Mouse (Mus musculus) spleen, postnatal 14 days (tissue): ENCODE measurements around the gene Cask.
"Not testable (repeated sequence)": the region's sequence is repeated elsewhere in the genome, so short reads cannot be mapped to it uniquely, and the experiment has no call there.

ENCODE experiments used
- DNase-seq, 2 experiments: peaks; one replicate each; pipeline ENCODE4 v3.0.0; 2021 to 2022; ENCODE audit warnings: low spot score in 2 of 2

Gene Cask

GRCm38 (mm10) chrX:13851285-13851684 lies at the start of gene Cask:
Gene Cask, minus strand, starts transcription at chrX:13851367.
- DNase-seq: no peak

- no peak for DNase-seq
Measured at GRCm38 (mm10) chrX:13889976-13890375, 38.8 kb upstream of the Cask start.

DNA sequence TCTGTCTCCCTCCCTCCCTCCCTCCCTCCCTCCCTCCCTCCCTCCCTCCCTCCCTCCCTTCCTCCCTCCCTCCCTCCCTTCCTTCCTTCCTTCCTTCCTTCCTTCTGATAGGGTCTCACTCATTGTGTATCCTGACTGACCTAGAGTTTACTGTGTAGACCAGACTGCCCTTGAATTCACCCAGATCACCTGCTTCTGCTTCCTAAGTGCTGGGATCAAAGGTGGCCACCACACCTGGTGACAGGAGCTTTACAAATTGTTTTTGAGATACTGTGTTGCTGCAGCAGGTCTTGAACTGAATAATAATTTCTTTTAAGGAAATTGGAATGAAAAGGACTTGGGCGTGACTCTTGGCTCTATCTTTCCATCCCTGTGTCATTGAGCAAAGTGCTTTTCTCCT lies 33.2 kb upstream of the Cask start:
- DNase-seq: no peak

GRCm38 (mm10) chrX:13881969-13882368 lies 30.8 kb upstream of the Cask start:
- DNase-seq: no peak

- no peak for DNase-seq
Measured at GRCm38 (mm10) chrX:13860145-13860544, 9.0 kb upstream of the Cask start.

- DNase-seq: no peak
Measured at GRCm38 (mm10) chrX:13859051-13859450, 7.9 kb upstream of the Cask start.

GRCm38 (mm10) chrX:13848473-13848872 lies 2.7 kb downstream of the Cask start:
- no peak for DNase-seq

- DNase-seq: no peak
Measured at GRCm38 (mm10) chrX:13847502-13847851, 3.7 kb downstream of the Cask start.

DNA sequence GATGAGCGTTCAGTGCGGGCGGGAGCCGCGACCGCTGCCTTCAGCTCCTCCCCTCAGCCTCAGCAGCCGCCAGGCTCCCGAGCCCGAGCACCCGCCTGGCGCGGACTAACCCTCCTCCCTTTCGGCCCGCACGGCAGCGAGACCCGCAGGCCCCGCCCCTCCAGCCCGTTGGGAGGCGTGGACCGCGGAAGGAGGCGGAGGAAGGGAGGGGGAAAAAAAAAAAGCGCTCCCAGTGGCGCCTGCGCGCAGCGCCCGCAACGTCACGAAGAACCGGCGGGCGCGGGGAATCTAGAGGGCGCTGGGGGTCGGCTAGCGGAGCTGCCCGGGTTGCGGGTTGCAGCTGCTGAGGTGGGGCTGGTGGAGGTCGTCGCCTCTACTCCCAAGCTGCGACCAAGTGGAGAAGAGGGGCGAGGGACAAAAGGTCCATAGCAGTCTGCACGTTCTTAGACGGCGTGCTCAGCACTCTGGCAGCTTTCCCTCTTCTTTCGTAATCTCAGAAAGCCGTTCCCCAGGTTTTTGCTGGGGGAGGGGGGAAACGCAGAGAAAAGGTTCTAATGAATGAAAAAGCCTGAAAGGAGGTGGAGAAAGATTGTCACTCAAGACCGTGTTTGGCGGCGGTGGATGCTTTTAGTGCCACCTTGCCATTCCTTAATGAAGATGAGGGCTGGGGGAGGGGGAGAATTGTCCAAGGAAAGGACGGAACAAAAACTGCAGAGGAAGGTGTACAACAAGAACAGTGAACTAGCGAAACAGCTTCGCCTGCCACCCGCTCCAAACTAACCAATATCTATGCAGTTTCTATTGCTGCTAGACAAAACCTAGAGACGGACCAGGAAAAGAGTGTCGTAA lies 4.3 kb downstream of the Cask start:
- DNase-seq: peak; percentile 58 to 65

GRCm38 (mm10) chrX:13845858-13846652 lies 5.1 kb downstream of the Cask start:
- no peak for DNase-seq

GRCm38 (mm10) chrX:13845141-13845857 lies 5.9 kb downstream of the Cask start:
- no peak for DNase-seq

- DNase-seq: no peak
Measured at GRCm38 (mm10) chrX:13822792-13823191, 28.4 kb downstream of the Cask start.

DNA sequence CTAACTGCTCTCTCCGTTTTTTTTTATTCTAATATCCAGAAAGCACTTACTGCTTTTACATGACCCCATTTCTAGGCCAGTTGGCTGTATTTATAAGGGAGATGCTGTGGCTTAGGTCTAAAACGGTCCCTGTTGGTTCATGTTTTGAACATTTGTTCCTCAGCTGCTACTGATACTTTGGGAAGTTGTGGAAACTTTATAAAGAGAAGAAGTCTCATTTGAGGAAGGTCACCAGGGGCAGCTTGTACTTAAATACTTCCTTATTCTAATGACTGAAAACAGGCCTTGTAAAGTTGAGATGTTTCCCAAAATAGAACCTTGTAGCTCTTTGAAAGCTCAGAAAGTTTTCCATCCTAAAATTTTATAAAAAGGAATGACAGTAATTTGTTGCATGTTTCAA lies 52.4 kb downstream of the Cask start:
- DNase-seq: no peak

DNA sequence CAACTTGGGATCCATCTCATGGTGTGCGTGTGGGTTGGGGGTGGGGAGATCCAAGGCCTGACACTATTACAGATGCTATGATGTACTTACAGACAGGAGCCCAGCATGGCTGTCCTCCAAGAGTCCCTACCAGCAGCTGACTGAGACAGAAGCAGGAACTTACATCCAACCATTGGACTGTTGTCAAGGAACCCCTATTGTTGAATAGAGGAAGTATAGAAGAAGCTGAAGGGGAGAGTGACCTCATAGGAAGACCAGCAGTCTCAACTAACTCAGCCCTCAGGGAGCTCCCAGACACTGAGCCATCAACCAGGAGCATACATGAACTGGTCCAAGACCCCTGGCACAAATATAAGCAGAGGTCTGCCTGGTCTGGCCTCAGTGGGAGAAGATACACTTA lies 85.5 kb downstream of the Cask start:
- DNase-seq: no peak

DNA sequence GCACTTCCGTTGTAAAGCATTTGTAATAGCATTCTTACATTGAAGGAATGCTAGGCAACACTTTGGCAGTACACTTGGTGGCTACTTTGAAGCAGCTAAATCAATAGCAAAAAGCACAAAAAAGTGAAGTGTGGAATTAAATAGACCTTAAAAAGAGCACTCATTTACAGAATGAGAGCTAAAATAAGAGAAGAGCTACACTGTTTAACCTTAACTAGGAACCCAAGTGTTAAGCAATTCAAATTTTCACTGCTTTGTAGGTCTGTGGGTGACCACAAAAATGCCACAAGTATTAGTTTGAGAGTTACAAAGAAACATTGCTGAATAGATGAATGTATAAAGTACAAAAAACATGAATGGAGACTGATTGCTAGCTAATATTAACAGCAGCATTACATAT lies 86.1 kb downstream of the Cask start:
- DNase-seq: no peak

DNA sequence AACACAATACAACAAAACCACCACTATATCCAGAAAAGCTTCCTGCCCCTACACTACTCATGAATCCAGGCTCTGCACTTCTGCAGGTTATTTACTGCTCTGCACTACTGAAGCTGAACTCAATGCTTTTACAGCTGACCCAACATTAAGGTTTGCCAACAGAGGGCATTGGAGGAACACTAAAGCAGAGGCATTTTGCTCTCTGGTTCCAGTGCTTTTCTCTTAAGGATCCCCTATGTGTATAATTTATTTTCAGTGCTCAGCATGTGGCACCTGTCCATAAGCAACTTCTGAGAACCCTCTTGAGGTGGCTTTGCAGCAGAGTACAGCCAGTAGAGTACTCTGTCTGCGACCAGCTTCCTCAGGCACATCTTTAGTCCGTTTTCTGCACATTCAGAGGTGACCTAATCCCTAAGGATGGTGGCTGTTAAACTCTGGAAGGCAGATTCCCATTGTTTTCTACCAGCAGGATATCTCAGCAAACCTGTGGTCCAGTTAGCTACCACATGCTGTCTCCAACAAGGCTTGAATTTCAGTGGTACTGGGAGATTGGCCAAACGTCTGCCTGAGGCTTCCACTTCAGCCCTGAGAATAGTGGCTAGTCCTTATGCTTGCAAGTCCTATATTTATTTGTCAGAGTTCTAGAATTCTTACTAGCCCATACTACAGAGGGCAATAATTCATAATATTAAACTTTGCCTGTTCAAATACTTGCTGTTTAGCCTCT lies 93.7 kb downstream of the Cask start:
- no peak for DNase-seq

DNA sequence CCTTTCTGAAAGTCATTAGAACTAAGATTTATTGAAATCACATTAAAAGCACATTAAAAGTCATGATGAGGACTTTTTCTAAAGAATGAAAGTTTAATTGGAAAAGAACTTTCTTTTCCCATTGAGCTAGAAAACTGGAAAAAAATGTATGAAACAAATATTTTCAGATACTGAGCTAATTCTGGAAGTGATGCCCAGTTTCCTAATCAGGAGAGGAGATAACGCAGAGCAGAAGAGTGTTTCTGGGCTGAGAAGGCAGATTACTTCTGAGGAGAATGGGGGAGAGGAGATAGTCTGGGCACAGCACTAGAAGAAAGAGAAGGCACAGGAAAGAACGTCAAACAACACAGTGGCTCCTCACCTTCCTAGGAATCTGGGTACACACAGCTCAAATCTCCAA lies 110.1 kb downstream of the Cask start:
- DNase-seq: no peak

- DNase-seq: not testable (repeated sequence)
Measured at GRCm38 (mm10) chrX:13730785-13731184, 120.4 kb downstream of the Cask start.

DNA sequence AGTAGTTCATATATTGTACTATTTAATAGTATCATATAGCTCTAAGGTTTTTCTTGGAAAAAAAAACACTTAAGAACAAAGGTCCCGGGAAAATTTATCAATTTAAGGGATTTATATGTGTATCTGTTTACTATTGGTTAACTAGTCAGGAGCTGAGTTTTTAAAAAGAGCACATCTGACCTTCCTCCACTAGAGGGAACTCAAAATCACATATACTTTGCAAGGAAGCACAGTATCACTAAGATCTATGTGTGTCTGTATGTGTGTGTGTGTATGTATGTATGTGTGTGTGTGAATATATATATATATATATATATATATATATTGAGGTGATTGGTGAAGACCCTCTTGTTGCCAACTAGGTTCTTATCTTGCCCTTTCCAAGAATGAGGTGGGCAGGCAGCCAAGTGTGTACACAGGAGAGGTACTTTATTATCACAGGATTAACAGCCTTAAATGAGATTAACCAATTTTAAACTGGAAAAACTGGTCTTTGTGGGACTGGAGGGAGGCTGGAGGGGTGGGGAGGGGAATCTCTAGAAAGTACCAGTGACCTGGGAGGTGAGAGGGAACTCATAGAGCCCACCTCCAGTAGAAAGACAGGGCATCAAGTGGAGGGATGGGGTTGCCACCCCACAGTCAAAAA lies 121.2 kb downstream of the Cask start:
- DNase-seq: no peak

GRCm38 (mm10) chrX:13725573-13726403 lies 125.4 kb downstream of the Cask start:
- no peak for DNase-seq
